Mouse (Mus musculus) frontal cortex, adult 2 months (tissue): ENCODE results near the gene Ccdc7b. TPM values are rescaled to one million over a fixed set of nuclear protein-coding genes. Genes with fewer than 3 reads are reported as not detected.
"Not testable (repeated sequence)": the region's sequence is repeated elsewhere in the genome, so short reads cannot be mapped to it uniquely, and the experiment has no call there.

Source experiments
- DNase-seq, 2 experiments: peaks; one replicate each; pipeline ENCODE4 v3.0.0; 2022; ENCODE audit warnings: low spot score in 1 of 2; ENCODE audit errors: extremely low spot score in 1 of 2
- polyA plus RNA-seq: library from polyadenylated mRNA; depleted of rRNA; stranded (reverse); fragments of >200 nt; gene quantifications from 2 replicates; pipeline ENCODE4 v1.2.3, GENCODE M21; 2012; rRNA removed

The Ccdc7b gene
- not detected in 2 replicates for polyA plus RNA-seq

DNA sequence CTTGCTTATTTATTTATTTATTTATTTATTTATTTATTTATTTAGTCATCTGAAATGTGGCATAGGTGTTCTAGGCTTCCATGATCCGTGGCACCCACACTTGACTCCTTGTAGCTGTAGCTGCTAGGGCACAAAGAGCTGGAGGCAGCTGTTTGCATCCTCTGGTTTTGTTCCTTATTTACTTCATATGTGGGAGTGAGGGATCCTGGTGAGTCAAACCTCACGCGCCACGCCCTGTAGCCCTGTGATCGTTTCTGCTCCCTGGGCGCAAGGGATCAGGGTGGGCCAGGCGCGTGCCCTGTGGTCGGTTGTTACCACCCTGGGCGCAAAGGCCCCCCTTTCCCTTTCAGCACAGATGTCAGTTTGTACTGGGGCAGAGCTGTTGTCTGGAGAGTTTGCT is at the start of gene Ccdc7b:
Gene Ccdc7b (plus strand): TSS at position 301 of the 400 bp plus-strand sequence.
- DNase-seq: not testable (repeated sequence)

DNA sequence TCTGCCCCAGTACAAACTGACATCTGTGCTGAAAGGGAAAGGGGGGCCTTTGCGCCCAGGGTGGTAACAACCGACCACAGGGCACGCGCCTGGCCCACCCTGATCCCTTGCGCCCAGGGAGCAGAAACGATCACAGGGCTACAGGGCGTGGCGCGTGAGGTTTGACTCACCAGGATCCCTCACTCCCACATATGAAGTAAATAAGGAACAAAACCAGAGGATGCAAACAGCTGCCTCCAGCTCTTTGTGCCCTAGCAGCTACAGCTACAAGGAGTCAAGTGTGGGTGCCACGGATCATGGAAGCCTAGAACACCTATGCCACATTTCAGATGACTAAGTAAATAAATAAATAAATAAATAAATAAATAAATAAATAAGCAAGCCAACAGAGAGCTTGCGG is 1.5 kb upstream of the Ccdc7b start, which contains the start of gene Ccdc7a:
Gene Ccdc7a (minus strand): TSS at position 101 of the 400 bp plus-strand sequence.
- not testable (repeated sequence) for DNase-seq

DNA sequence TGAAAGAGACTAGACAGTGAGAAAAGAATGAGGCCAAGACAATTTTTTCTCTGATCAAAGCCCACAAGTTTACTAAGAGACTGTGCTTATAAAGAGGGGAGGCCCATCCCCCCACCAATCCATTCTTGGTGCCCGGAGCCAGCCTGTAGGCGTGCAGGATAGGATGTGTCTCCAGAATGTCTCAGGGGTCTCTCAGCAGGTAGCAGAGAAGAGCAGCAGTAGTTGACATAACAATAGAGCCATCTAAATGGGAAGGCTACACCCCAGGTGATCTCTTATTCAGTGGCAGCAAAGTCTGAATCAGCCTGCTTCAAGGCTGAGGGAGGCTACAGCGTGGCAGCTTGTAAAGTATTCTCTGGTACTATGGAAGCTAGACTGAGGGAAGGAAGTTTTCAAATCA is 48.8 kb downstream of the Ccdc7b start:
- DNase-seq: not testable (repeated sequence)

DNA sequence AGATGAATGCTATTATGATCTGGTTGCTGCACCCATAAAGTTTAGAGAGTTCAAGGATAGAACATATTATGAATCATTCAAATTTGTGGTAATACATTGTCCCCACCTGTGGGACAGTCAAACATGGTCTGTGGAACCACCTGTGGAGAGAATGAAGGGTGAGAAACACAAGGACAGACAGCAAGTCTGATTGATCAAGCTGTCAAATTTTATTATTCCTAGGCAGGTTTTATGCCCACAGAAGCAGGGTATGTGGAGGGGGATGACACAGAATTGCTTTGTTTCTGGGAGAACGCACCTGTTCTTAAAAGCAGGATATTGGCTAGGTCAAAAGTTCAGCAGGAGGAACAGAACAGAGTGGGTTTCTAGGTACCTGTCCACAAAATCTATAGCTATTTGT is 64.6 kb downstream of the Ccdc7b start, which contains the start of gene Gm10999:
Gene Gm10999 (minus strand): TSS at position 101 of the 400 bp plus-strand sequence.
- no peak for DNase-seq

DNA sequence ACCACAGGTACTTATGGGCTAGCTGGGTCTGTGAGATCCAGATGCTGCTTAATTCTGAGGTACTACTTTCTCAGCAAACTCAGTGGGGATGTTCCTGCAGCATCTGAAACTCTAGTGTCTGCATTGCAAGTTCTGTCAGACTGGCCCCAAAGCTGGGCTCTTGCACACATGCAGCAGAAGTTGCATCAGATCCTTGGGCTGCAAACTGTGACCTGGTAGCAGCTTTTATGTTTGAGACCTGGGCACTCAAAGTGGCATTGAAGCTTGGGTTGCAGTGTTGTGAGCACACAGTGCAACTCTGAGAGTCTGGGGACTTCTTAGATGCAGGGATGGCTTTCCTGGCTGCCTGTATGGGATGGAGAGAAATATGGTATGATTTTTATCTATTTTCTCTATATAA is 66.5 kb downstream of the Ccdc7b start:
- no peak for DNase-seq

Other genes with a start within 250 kb of the Ccdc7b start
- gene Ccdc7a, start 1.6 kb upstream of the Ccdc7b start, polyA plus RNA-seq: not detected in 2 replicates
- not detected in 2 replicates for gene Gm10999, start 64.5 kb downstream of the Ccdc7b start, polyA plus RNA-seq
- 14.5 and 17.0 TPM in 2 replicates for gene 2610044O15Rik8, start 167.3 kb downstream of the Ccdc7b start, polyA plus RNA-seq